ENCODE assay signal across 8 mouse cellular contexts in the genomic region with DNA sequence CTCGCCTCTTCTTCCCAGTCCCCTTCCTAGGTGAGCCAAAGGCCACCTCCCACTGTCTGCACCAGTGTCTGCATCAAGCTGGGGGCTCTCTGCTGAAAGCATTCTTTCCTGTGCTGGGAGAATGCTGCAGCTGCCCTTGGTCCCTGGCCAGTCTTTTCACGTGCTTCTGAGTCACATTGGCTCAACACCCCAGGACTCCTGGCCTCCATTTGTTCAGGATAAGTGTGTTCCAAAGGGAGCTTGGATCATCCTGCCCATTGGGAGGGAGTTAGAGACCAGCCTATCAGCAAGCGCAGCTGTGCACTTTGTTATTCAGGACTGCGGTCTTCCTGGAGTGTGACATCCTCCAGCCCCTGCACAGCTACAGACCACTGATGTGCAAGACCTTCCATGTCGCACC. TPM values are rescaled to one million over a fixed set of nuclear protein-coding genes. Genes with fewer than 3 reads are reported as not detected.
DNase-seq lines count a peak whose midpoint lies in the region; ATAC-seq lines count a peak whose summit lies in the region.

No protein-coding gene starts in this region.

- H3K4me1 ChIP-seq in forebrain, embryonic 14.5 days (ENCODE audit: control insufficient read depth, insufficient read depth, low read length) = no peaks in the 10 kb centered on the region
- peaks cover 6% of the 10 kb centered on the region; the same call in 1 of the 2 replicates for H3K4me1 ChIP-seq in forebrain, embryonic 10.5 days
- peaks cover 3% of the 10 kb centered on the region; the same call in 1 of the 2 replicates for H3K4me1 ChIP-seq in heart, embryonic 13.5 days

- no peaks in the 10 kb centered on the region for H3K27me3 ChIP-seq in forebrain, embryonic 14.5 days (replicated peaks; ENCODE audit: control insufficient read depth, insufficient read depth, low read length)
- no peaks in the 10 kb centered on the region for H3K27me3 ChIP-seq in forebrain, embryonic 10.5 days (ENCODE audit: poor library complexity, severe bottlenecking)
- peaks cover 7% of the 10 kb centered on the region; the same call in 1 of the 2 replicates for H3K27me3 ChIP-seq in heart, embryonic 13.5 days (replicated peaks)

- ATAC-seq in forebrain, embryonic 14.5 days = no peak
- peak; percentile 8; the same call in 1 of the 2 replicates for ATAC-seq in heart, embryonic 13.5 days (ENCODE audit: extremely low read depth, insufficient number of reproducible peaks, low FRiP score, low TSS enrichment)

- WGBS in forebrain, embryonic 14.5 days = 24% methylated on average over 5 of the region's 5 CpGs
- 45% methylated on average over 5 of the region's 5 CpGs for WGBS in forebrain, embryonic 10.5 days
- 43% methylated on average over 5 of the region's 5 CpGs for WGBS in heart, embryonic 13.5 days

- peak; percentile 29 for DNase-seq in forebrain, embryonic 14.5 days (ENCODE audit: low spot score)
- no peak for DNase-seq in forebrain, embryonic 10.5 days (ENCODE audit: extremely low spot score, low spot score)
- peak; percentile 57 for DNase-seq in ovary, adult 18-20 months (ENCODE audit: low spot score)
- no peak for DNase-seq in ovary, postnatal 10 days (ENCODE audit: low spot score)
- peak; percentile 47 for DNase-seq in lung, postnatal 25 days (ENCODE audit: low spot score)
- DNase-seq in embryo, embryonic 10.5 days (ENCODE audit: low spot score) = no peak
- DNase-seq in right cerebral cortex, adult 2 months (ENCODE audit: low spot score in 2 of 2) = no peak

- no peak overlapping the region for H3K4me3 ChIP-seq in forebrain, embryonic 14.5 days (ENCODE audit: low read depth, low read length)
- no peak overlapping the region for H3K4me3 ChIP-seq in forebrain, embryonic 10.5 days
- no peak overlapping the region for H3K4me3 ChIP-seq in heart, embryonic 13.5 days

- H3K36me3 ChIP-seq in forebrain, embryonic 14.5 days (ENCODE audit: control insufficient read depth, insufficient read depth, low read length) = no peaks in the 10 kb centered on the region
- no peaks in the 10 kb centered on the region for H3K36me3 ChIP-seq in forebrain, embryonic 10.5 days (replicated peaks)
- peaks cover 49% of the 10 kb centered on the region for H3K36me3 ChIP-seq in heart, embryonic 13.5 days

- H3K9ac ChIP-seq in forebrain, embryonic 14.5 days (ENCODE audit: low read length) = no peak overlapping the region
- H3K9ac ChIP-seq in heart, embryonic 13.5 days = no peak overlapping the region

- H3K27ac ChIP-seq in forebrain, embryonic 14.5 days (ENCODE audit: low read depth, low read length) = no peak overlapping the region
- H3K27ac ChIP-seq in forebrain, embryonic 10.5 days = no peak overlapping the region
- no peak overlapping the region for H3K27ac ChIP-seq in heart, embryonic 13.5 days (replicated peaks)

- H3K4me2 ChIP-seq in forebrain, embryonic 14.5 days (ENCODE audit: low read length) = no peak overlapping the region
- no peak overlapping the region for H3K4me2 ChIP-seq in heart, embryonic 13.5 days

- no peaks in the 10 kb centered on the region for H3K9me3 ChIP-seq in forebrain, embryonic 14.5 days (replicated peaks; ENCODE audit: control insufficient read depth, low read length)
- H3K9me3 ChIP-seq in forebrain, embryonic 10.5 days = no peaks in the 10 kb centered on the region
- H3K9me3 ChIP-seq in heart, embryonic 13.5 days = no peaks in the 10 kb centered on the region

RNA-seq across cellular contexts. Expression of a gene that starts 21.6 kb away (rescaled TPM):
- polyA plus RNA-seq in forebrain, embryonic 14.5 days (2014; fragmentation: Nextera tagmentation; extraction: Ambion mirVana) = 1.4 and 2.0 TPM in 2 replicates
- polyA plus RNA-seq in forebrain, embryonic 10.5 days (2016; fragmentation: Nextera tagmentation; extraction: Ambion mirVana) = 1.0 and 1.4 TPM in 2 replicates
- 19.1 and 22.9 TPM in 2 replicates for polyA plus RNA-seq in heart, embryonic 13.5 days (2015; fragmentation: Nextera tagmentation; extraction: Ambion mirVana)

Comparison
In these comparisons a context has a peak if more than half of its experiments do, and no peak if none do; other contexts are left out.
1. DNase-seq: peak in forebrain, embryonic 14.5 days (single experiment), ovary, adult 18-20 months (single experiment) and lung, postnatal 25 days (single experiment); none in forebrain, embryonic 10.5 days (single experiment), ovary, postnatal 10 days (single experiment), embryo, embryonic 10.5 days (single experiment) and right cerebral cortex, adult 2 months (0 of 2).